Mouse (Mus musculus): ENCODE results near the gene Ebi3. TPM values are rescaled to one million over a fixed set of nuclear protein-coding genes. Genes with fewer than 3 reads are reported as not detected.
"Not testable (repeated sequence)": the region's sequence is repeated elsewhere in the genome, so short reads cannot be mapped to it uniquely, and the experiment has no call there.

The Ebi3 gene
- polyA plus RNA-seq, 1 experiment from 2014 or later: 2.1 TPM

DNA sequence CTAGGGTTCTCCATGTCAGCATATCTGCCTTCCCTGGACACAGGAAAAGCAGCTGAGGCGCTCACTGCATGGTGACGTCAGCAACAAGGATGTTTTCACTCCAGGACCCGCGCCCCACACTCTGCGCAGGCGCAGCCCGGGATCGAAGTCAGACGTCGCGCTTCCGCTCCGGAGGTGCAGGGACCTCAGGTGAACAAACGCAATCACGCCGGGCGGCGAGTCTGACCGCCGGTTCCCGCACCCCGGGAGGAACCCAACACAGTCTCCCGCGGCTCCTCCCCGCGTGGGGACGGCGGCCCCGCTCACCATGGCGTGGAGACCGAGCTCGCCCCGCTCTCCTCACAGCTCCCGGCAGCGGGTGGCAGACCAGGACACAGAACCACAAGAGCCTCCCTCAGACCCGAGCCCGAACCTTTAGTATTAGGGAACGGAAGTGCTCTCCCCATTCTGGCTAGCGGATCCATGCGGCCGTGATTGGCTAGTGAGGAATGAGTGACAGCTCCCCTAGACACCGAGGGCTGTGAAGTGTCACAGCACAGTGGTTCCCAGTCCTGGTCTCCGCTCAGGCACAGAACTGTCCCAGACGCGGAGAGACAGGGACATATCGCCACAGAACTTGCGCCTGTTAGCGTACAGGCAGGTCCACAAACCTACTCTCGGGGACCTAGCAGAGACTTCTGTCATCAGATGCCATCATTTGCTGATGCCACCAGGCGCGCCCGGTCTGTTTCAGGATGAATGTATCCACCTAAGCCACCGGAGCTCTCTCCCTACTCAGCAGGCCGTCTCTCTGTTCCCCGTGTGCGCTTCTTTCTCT is 7.4 kb upstream of the Ebi3 start:
- under 1% methylated on average over 52 of the region's 56 CpGs for WGBS
- ATAC-seq (ENCODE audit: low FRiP score, low TSS enrichment): peak; percentile 99
- not testable (repeated sequence) for H3K4me1 ChIP-seq (ENCODE audit: insufficient read depth, low read length)

GRCm38 (mm10) chr17:55945696-55946095 is 6.7 kb upstream of the Ebi3 start:
- Histone ChIP-seq H3K9me3 (ENCODE audit: low read length) (no peaks in the 10 kb centered on the region), H3K4me3 (ENCODE audit: low read length) (peak overlapping the region; percentile 52), H3K4me2 (replicated peaks; ENCODE audit: low read depth, low read length) (peak overlapping the region; percentile 86), H3K27me3 (ENCODE audit: insufficient read depth, low read length) (no peaks in the 10 kb centered on the region), H3K9ac (replicated peaks; ENCODE audit: low read length) (peak overlapping the region; percentile 67), H3K36me3 (ENCODE audit: insufficient read depth, low read length) (no peaks in the 10 kb centered on the region), H3K27ac (ENCODE audit: low read length) (peak overlapping the region; percentile 90), H3K4me1 (ENCODE audit: insufficient read depth, low read length) (0 out of 2 replicates have a peak, but pooled peaks cover 4% of the 10 kb centered on the region)
- WGBS: 23% methylated on average over 5 of the region's 5 CpGs
- ATAC-seq (ENCODE audit: low FRiP score, low TSS enrichment): peak; percentile 13; the same call in 1 of the 2 replicates

More for the DNA sequence above, 7.4 kb upstream of the Ebi3 start:
- H3K4me3 ChIP-seq (ENCODE audit: low read length): peak overlapping the region; percentile 52
- H3K27ac ChIP-seq (ENCODE audit: low read length): peak overlapping the region; percentile 90
- H3K4me2 ChIP-seq (replicated peaks; ENCODE audit: low read depth, low read length): peak overlapping the region; percentile 86
- not testable (repeated sequence) for H3K9me3 ChIP-seq (ENCODE audit: low read length); H3K27me3 ChIP-seq (ENCODE audit: insufficient read depth, low read length); H3K36me3 ChIP-seq (ENCODE audit: insufficient read depth, low read length)
- H3K9ac ChIP-seq (replicated peaks; ENCODE audit: low read length): peak overlapping the region; percentile 67

DNA sequence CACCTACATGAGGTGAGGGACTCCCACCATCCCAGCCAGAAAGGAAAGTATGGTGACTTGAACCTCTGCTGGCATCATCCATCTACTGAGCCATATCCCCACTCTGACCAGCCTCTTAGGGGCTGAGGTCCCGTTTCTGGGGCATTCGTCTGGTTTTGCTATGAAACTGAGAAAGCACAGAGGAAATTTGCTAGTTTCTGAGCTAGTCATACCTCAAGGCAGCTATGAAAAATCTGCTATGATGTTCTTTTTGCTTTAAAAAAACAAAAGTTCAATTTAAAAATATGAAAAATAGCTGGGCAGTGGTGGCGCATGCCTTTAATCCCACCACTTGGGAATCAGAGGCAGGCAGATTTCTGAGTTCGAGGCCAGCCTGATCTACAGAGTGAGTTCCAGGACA is 3.8 kb upstream of the Ebi3 start:
- no peak for ATAC-seq (ENCODE audit: low FRiP score, low TSS enrichment)
- Histone ChIP-seq H3K4me1 (ENCODE audit: insufficient read depth, low read length) (0 out of 2 replicates have a peak, but pooled peaks cover 4% of the 10 kb centered on the region), H3K27ac (ENCODE audit: low read length) (no peak overlapping the region), H3K36me3 (ENCODE audit: insufficient read depth, low read length) (no peaks in the 10 kb centered on the region), H3K27me3 (ENCODE audit: insufficient read depth, low read length) (no peaks in the 10 kb centered on the region), H3K9me3 (ENCODE audit: low read length) (no peaks in the 10 kb centered on the region), H3K4me3 (ENCODE audit: low read length) (no peak overlapping the region), H3K9ac (replicated peaks; ENCODE audit: low read length) (no peak overlapping the region), H3K4me2 (replicated peaks; ENCODE audit: low read depth, low read length) (no peak overlapping the region)
- 85% methylated on average over 4 of the region's 4 CpGs for WGBS

- H3K4me3 ChIP-seq (ENCODE audit: low read length): no peak within 1 kb of the TSS
- H3K9ac ChIP-seq (replicated peaks; ENCODE audit: low read length): no peak within 1 kb of the TSS
- H3K27me3 ChIP-seq (ENCODE audit: insufficient read depth, low read length): no peaks in the 10 kb centered on the region
- no peak for ATAC-seq (ENCODE audit: low FRiP score, low TSS enrichment)
- no peak within 1 kb of the TSS for H3K4me2 ChIP-seq (replicated peaks; ENCODE audit: low read depth, low read length)
- no peaks in the 10 kb centered on the region for H3K36me3 ChIP-seq (ENCODE audit: insufficient read depth, low read length)
- no peak within 1 kb of the TSS for H3K27ac ChIP-seq (ENCODE audit: low read length)
- 83% methylated on average over 2 of the region's 2 CpGs for WGBS
- 0 out of 2 replicates have a peak, but pooled peaks cover 4% of the 10 kb centered on the region for H3K4me1 ChIP-seq (ENCODE audit: insufficient read depth, low read length)
- no peaks in the 10 kb centered on the region for H3K9me3 ChIP-seq (ENCODE audit: low read length)
Observed at GRCm38 (mm10) chr17:55949400-55949799, 3.0 kb upstream of the Ebi3 start, which contains the start of gene Zfp119b. TSS of gene Zfp119b (minus strand) at chr17:55949500.

DNA sequence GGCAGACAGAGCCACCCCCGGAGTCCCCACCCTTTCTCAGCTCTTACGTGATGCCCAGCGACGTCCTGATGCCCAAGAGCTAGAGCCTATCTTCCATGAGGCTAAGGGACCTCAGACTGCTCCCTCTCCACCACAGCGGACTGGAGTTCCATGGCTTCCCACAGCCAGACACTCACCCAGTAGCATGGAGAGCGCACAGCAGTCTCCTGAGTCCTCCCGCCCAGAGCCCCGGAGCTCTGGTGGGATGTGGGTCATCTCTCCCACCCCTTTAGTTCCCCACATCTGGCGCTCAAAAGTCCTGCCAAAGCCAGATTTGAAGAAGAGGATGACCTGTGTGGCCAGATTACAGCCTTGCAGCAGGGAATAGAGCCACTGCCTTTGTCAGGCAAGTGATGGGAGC is 1.8 kb upstream of the Ebi3 start:
- no peak overlapping the region for H3K4me3 ChIP-seq (ENCODE audit: low read length)
- WGBS: 76% methylated on average over 9 of the region's 9 CpGs
- peaks cover 4% of the 10 kb centered on the region; the same call in 1 of the 2 replicates for H3K27me3 ChIP-seq (ENCODE audit: insufficient read depth, low read length)
- 0 out of 2 replicates have a peak, but pooled peaks cover 3% of the 10 kb centered on the region for H3K4me1 ChIP-seq (ENCODE audit: insufficient read depth, low read length)
- ATAC-seq (ENCODE audit: low FRiP score, low TSS enrichment): no peak
- H3K9ac ChIP-seq (replicated peaks; ENCODE audit: low read length): no peak overlapping the region
- no peak overlapping the region for H3K4me2 ChIP-seq (replicated peaks; ENCODE audit: low read depth, low read length)
- no peaks in the 10 kb centered on the region for H3K9me3 ChIP-seq (ENCODE audit: low read length)
- no peaks in the 10 kb centered on the region for H3K36me3 ChIP-seq (ENCODE audit: insufficient read depth, low read length)
- no peak overlapping the region for H3K27ac ChIP-seq (ENCODE audit: low read length)

DNA sequence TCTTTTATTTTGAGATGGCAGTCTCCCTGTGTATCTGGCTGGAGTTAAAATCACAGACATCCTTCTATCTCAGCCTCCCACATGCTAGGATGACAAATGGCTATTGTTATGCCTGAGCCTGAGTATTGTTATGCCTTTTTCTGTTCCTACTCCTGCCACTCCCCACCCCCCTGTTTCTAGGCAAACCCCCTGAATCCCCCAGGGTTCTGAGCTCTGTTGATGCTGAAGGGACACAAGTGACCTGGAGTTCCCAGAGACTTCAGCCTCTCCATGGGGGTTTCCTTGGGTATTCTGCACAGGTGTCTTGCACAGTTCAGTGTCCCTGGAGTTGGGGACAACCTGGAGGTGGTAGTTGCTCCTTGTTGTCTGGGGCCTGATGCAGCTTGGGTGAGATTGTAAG is 399 bp upstream of the Ebi3 start:
- Histone ChIP-seq H3K9me3 (ENCODE audit: low read length) (no peaks in the 10 kb centered on the region), H3K4me2 (replicated peaks; ENCODE audit: low read depth, low read length) (no peak overlapping the region), H3K4me1 (ENCODE audit: insufficient read depth, low read length) (peaks cover 6% of the 10 kb centered on the region; the same call in 1 of the 2 replicates), H3K27ac (ENCODE audit: low read length) (no peak overlapping the region), H3K27me3 (ENCODE audit: insufficient read depth, low read length) (peaks cover 4% of the 10 kb centered on the region; the same call in 1 of the 2 replicates), H3K36me3 (ENCODE audit: insufficient read depth, low read length) (no peaks in the 10 kb centered on the region), H3K4me3 (ENCODE audit: low read length) (no peak overlapping the region), H3K9ac (replicated peaks; ENCODE audit: low read length) (no peak overlapping the region)
- no peak for ATAC-seq (ENCODE audit: low FRiP score, low TSS enrichment)

GRCm38 (mm10) chr17:55953751-55954150 is 1.3 kb downstream of the Ebi3 start:
- Histone ChIP-seq H3K4me1 (ENCODE audit: insufficient read depth, low read length) (peaks cover 13% of the 10 kb centered on the region), H3K27me3 (ENCODE audit: insufficient read depth, low read length) (peaks cover 4% of the 10 kb centered on the region; the same call in 1 of the 2 replicates), H3K36me3 (ENCODE audit: insufficient read depth, low read length) (no peaks in the 10 kb centered on the region), H3K4me2 (replicated peaks; ENCODE audit: low read depth, low read length) (no peak overlapping the region), H3K9ac (replicated peaks; ENCODE audit: low read length) (no peak overlapping the region), H3K9me3 (ENCODE audit: low read length) (no peaks in the 10 kb centered on the region), H3K4me3 (ENCODE audit: low read length) (no peak overlapping the region), H3K27ac (ENCODE audit: low read length) (no peak overlapping the region)
- 81% methylated on average over 6 of the region's 6 CpGs for WGBS
- ATAC-seq (ENCODE audit: low FRiP score, low TSS enrichment): no peak

DNA sequence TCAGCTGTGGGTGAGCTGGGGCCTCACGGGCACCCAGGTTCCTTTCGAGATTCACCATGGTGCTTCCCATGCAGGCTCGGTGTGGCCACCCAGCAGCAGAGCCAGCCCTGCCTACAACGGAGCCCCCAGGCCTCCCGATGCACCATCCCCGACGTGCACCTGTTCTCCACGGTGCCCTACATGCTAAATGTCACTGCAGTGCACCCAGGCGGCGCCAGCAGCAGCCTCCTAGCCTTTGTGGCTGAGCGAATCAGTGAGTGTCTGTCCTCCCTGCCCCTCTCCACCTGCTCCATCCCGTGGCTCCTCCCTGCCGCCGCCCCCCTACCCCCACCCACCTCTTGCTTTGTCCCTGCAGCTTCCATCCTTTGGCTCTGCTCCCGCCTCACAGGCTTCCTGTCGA is 1.8 kb downstream of the Ebi3 start:
- Histone ChIP-seq H3K4me3 (ENCODE audit: low read length) (no peak overlapping the region), H3K9ac (replicated peaks; ENCODE audit: low read length) (no peak overlapping the region), H3K9me3 (ENCODE audit: low read length) (no peaks in the 10 kb centered on the region), H3K27ac (ENCODE audit: low read length) (no peak overlapping the region), H3K36me3 (ENCODE audit: insufficient read depth, low read length) (no peaks in the 10 kb centered on the region), H3K27me3 (ENCODE audit: insufficient read depth, low read length) (peaks cover 4% of the 10 kb centered on the region; the same call in 1 of the 2 replicates), H3K4me1 (ENCODE audit: insufficient read depth, low read length) (peaks cover 13% of the 10 kb centered on the region), H3K4me2 (replicated peaks; ENCODE audit: low read depth, low read length) (no peak overlapping the region)
- ATAC-seq (ENCODE audit: low FRiP score, low TSS enrichment): no peak
- 36% methylated on average over 16 of the region's 16 CpGs for WGBS

- Histone ChIP-seq H3K4me2 (replicated peaks; ENCODE audit: low read depth, low read length) (peak overlapping the region; percentile 54), H3K36me3 (ENCODE audit: insufficient read depth, low read length) (0 out of 2 replicates have a peak, but pooled peaks cover 4% of the 10 kb centered on the region), H3K9ac (replicated peaks; ENCODE audit: low read length) (peak overlapping the region; percentile 33), H3K4me1 (ENCODE audit: insufficient read depth, low read length) (peaks cover 20% of the 10 kb centered on the region), H3K9me3 (ENCODE audit: low read length) (no peaks in the 10 kb centered on the region), H3K27ac (ENCODE audit: low read length) (0 out of 2 replicates have a peak overlapping the region, but pooled peaks have one; percentile 16), H3K27me3 (ENCODE audit: insufficient read depth, low read length) (peaks cover 4% of the 10 kb centered on the region; the same call in 1 of the 2 replicates), H3K4me3 (ENCODE audit: low read length) (peak overlapping the region; percentile 42)
- peak; percentile 29; the same call in 1 of the 2 replicates for ATAC-seq (ENCODE audit: low FRiP score, low TSS enrichment)
- WGBS: under 1% methylated on average over 26 of the region's 26 CpGs
Observed at GRCm38 (mm10) chr17:55956129-55956528, 3.7 kb downstream of the Ebi3 start.

GRCm38 (mm10) chr17:55956591-55956990 is 4.2 kb downstream of the Ebi3 start:
- peaks cover 4% of the 10 kb centered on the region; the same call in 1 of the 2 replicates for H3K36me3 ChIP-seq (ENCODE audit: insufficient read depth, low read length)
- ATAC-seq (ENCODE audit: low FRiP score, low TSS enrichment): no peak
- H3K4me1 ChIP-seq (ENCODE audit: insufficient read depth, low read length): peaks cover 20% of the 10 kb centered on the region
- peak overlapping the region; percentile 42 for H3K4me3 ChIP-seq (ENCODE audit: low read length)
- H3K9ac ChIP-seq (replicated peaks; ENCODE audit: low read length): peak overlapping the region; percentile 20; the same call in 1 of the 2 replicates
- peak overlapping the region; percentile 54 for H3K4me2 ChIP-seq (replicated peaks; ENCODE audit: low read depth, low read length)
- peaks cover 4% of the 10 kb centered on the region; the same call in 1 of the 2 replicates for H3K27me3 ChIP-seq (ENCODE audit: insufficient read depth, low read length)
- H3K9me3 ChIP-seq (ENCODE audit: low read length): no peaks in the 10 kb centered on the region
- 37% methylated on average over 6 of the region's 6 CpGs for WGBS
- 0 out of 2 replicates have a peak overlapping the region, but pooled peaks have one; percentile 16 for H3K27ac ChIP-seq (ENCODE audit: low read length)
